Mouse (Mus musculus) neural tube, embryonic 14.5 days (tissue): ENCODE data around the gene Cx3cr1. TPM values are rescaled to one million over a fixed set of nuclear protein-coding genes. Genes with fewer than 3 reads are reported as not detected.

Experiments
- ATAC-seq: fragments of 200-750 bp; cut with Nextera tagmentation; 2 replicates; pipeline ENCODE4 v1.8.0; 2017; ENCODE audit warnings: low read depth, mild to moderate bottlenecking, moderate TSS enrichment, moderate library complexity
- H3K27ac ChIP-seq: fragments of 300-500 bp; sonication (generic); 2 replicates; pipeline ENCODE4 v1.5.1; 2014; ENCODE audit warnings: low read depth, mild to moderate bottlenecking, control low read depth, low read length, moderate library complexity, mixed read lengths
- H3K27me3 ChIP-seq: fragments of 300-500 bp; sonication (generic); 2 replicates; pipeline ENCODE4 v1.6.1; 2014; ENCODE audit warnings: low read length; ENCODE audit not compliant: control insufficient read depth, insufficient read depth
- H3K36me3 ChIP-seq: fragments of 300-500 bp; sonication (generic); 2 replicates; pipeline ENCODE4 v1.6.1; 2014; ENCODE audit warnings: low read length, mixed read lengths; ENCODE audit not compliant: control insufficient read depth, insufficient read depth
- H3K4me1 ChIP-seq: fragments of 300-500 bp; sonication (generic); 2 replicates; pipeline ENCODE4 v1.6.1; 2014; ENCODE audit warnings: low read length; ENCODE audit not compliant: control insufficient read depth, insufficient read depth
- H3K4me2 ChIP-seq: fragments of 300-500 bp; sonication (generic); 2 replicates; pipeline ENCODE4 v1.6.1; 2014; ENCODE audit warnings: mild to moderate bottlenecking, low read depth, low read length, control low read depth
- H3K4me3 ChIP-seq: fragments of 300-500 bp; sonication (generic); 2 replicates; pipeline ENCODE4 v1.5.1; 2014; ENCODE audit warnings: low read depth, low read length, control low read depth, mixed read lengths
- H3K9ac ChIP-seq: fragments of 300-500 bp; sonication (generic); replicated peaks from 2 replicates; pipeline ENCODE4 v1.6.1; 2014; ENCODE audit warnings: low read depth, mild to moderate bottlenecking, control low read depth, low read length, mixed read lengths
- H3K9me3 ChIP-seq: fragments of 300-500 bp; sonication (generic); 2 replicates; pipeline ENCODE4 v1.6.1; 2016; ENCODE audit warnings: low read length; ENCODE audit not compliant: control insufficient read depth
- WGBS: fragments of 180-500 bp; shearing (Covaris S2); extraction: QIAGEN DNeasy Blood & Tissue Kit; methylation state at CpG from one replicate; pipeline ENCODE4 v1.1.7; 2014; 5-methylcytosine and 5-hydroxymethylcytosine counted together
- polyA plus RNA-seq: library from polyadenylated mRNA; unstranded; fragments of >200 nt; fragmentation: Nextera tagmentation; extraction: Ambion mirVana; gene quantifications from 2 replicates; pipeline ENCODE4 v1.2.1, GENCODE M21; 2014

The Cx3cr1 gene
- 7.1 and 9.8 TPM in 2 replicates for polyA plus RNA-seq

- no peaks in the 10 kb centered on the region for H3K36me3 ChIP-seq
- WGBS, result 86% methylated on average over 11 of the region's 11 CpGs
- H3K27ac ChIP-seq, result no peak within 1 kb of the TSS
- H3K9ac ChIP-seq, result no peak within 1 kb of the TSS
- H3K27me3 ChIP-seq, result no peaks in the 10 kb centered on the region
- no peaks in the 10 kb centered on the region for H3K9me3 ChIP-seq
- H3K4me1 ChIP-seq, result no peaks in the 10 kb centered on the region
- H3K4me2 ChIP-seq, result no peak within 1 kb of the TSS
- no peak for ATAC-seq
- H3K4me3 ChIP-seq, result no peak within 1 kb of the TSS
These were observed at the start of gene Cx3cr1 for GRCm38 (mm10) chr9:120069779-120070178. Gene Cx3cr1, minus strand, starts transcription at chr9:120069879.

- Histone ChIP-seq H3K27ac (no peak overlapping the region), H3K27me3 (no peaks in the 10 kb centered on the region), H3K4me3 (no peak overlapping the region), H3K9ac (no peak overlapping the region), H3K9me3 (no peaks in the 10 kb centered on the region), H3K4me1 (no peaks in the 10 kb centered on the region), H3K4me2 (no peak overlapping the region), H3K36me3 (peaks cover 30% of the 10 kb centered on the region)
- no peak for ATAC-seq
- WGBS, result 89% methylated on average over 4 of the region's 4 CpGs
These were observed 48.5 kb upstream of the Cx3cr1 start for GRCm38 (mm10) chr9:120118212-120118611.

GRCm38 (mm10) chr9:120116184-120116624, 46.5 kb upstream of the Cx3cr1 start:
- Histone ChIP-seq H3K9me3 (no peaks in the 10 kb centered on the region), H3K9ac (no peak overlapping the region), H3K4me1 (peaks cover 2% of the 10 kb centered on the region), H3K4me3 (no peak overlapping the region), H3K36me3 (peaks cover 22% of the 10 kb centered on the region), H3K27ac (no peak overlapping the region), H3K27me3 (no peaks in the 10 kb centered on the region), H3K4me2 (no peak overlapping the region)
- ATAC-seq, result no peak
- 90% methylated on average over 8 of the region's 8 CpGs for WGBS

GRCm38 (mm10) chr9:120115580-120115979, 45.9 kb upstream of the Cx3cr1 start:
- Histone ChIP-seq H3K9ac (no peak overlapping the region), H3K36me3 (peaks cover 17% of the 10 kb centered on the region), H3K27ac (no peak overlapping the region), H3K4me3 (no peak overlapping the region), H3K4me2 (no peak overlapping the region), H3K27me3 (no peaks in the 10 kb centered on the region), H3K4me1 (peaks cover 6% of the 10 kb centered on the region), H3K9me3 (no peaks in the 10 kb centered on the region)
- ATAC-seq, result no peak
- WGBS, result 80% methylated on average over 5 of the region's 5 CpGs

GRCm38 (mm10) chr9:120114789-120115151, 45.1 kb upstream of the Cx3cr1 start:
- no peak for ATAC-seq
- Histone ChIP-seq H3K4me1 (peaks cover 6% of the 10 kb centered on the region), H3K27me3 (no peaks in the 10 kb centered on the region), H3K9me3 (no peaks in the 10 kb centered on the region), H3K9ac (no peak overlapping the region), H3K4me3 (no peak overlapping the region), H3K4me2 (no peak overlapping the region), H3K36me3 (peaks cover 9% of the 10 kb centered on the region), H3K27ac (no peak overlapping the region)
- WGBS, result 91% methylated on average over 2 of the region's 2 CpGs

GRCm38 (mm10) chr9:120114051-120114788, 44.5 kb upstream of the Cx3cr1 start:
- no peak for ATAC-seq
- no peak overlapping the region for H3K9ac ChIP-seq
- no peak overlapping the region for H3K4me2 ChIP-seq
- 84% methylated on average over 17 of the region's 17 CpGs for WGBS
- H3K4me1 ChIP-seq, result peaks cover 6% of the 10 kb centered on the region
- H3K4me3 ChIP-seq, result no peak overlapping the region
- H3K27me3 ChIP-seq, result no peaks in the 10 kb centered on the region
- no peaks in the 10 kb centered on the region for H3K9me3 ChIP-seq
- H3K27ac ChIP-seq, result no peak overlapping the region
- H3K36me3 ChIP-seq, result peaks cover 5% of the 10 kb centered on the region

GRCm38 (mm10) chr9:120113456-120113855, 43.8 kb upstream of the Cx3cr1 start:
- H3K27me3 ChIP-seq, result no peaks in the 10 kb centered on the region
- peaks cover 3% of the 10 kb centered on the region for H3K36me3 ChIP-seq
- H3K4me1 ChIP-seq, result peaks cover 6% of the 10 kb centered on the region
- no peaks in the 10 kb centered on the region for H3K9me3 ChIP-seq
- H3K4me3 ChIP-seq, result no peak overlapping the region
- H3K9ac ChIP-seq, result no peak overlapping the region
- WGBS, result 95% methylated on average over 6 of the region's 7 CpGs
- H3K27ac ChIP-seq, result no peak overlapping the region
- no peak overlapping the region for H3K4me2 ChIP-seq
- no peak for ATAC-seq

- Histone ChIP-seq H3K36me3 (no peaks in the 10 kb centered on the region; the same call in 1 of the 2 replicates), H3K9ac (no peak overlapping the region), H3K27me3 (no peaks in the 10 kb centered on the region), H3K9me3 (no peaks in the 10 kb centered on the region), H3K4me3 (no peak overlapping the region), H3K4me1 (peaks cover 6% of the 10 kb centered on the region), H3K27ac (no peak overlapping the region), H3K4me2 (no peak overlapping the region)
- ATAC-seq, result no peak
- 97% methylated on average over 6 of the region's 6 CpGs for WGBS
These were observed 42.8 kb upstream of the Cx3cr1 start for GRCm38 (mm10) chr9:120112472-120112871.

GRCm38 (mm10) chr9:120111156-120111945, 41.7 kb upstream of the Cx3cr1 start:
- Histone ChIP-seq H3K27me3 (no peaks in the 10 kb centered on the region), H3K4me1 (peaks cover 6% of the 10 kb centered on the region), H3K4me2 (peak overlapping the region; percentile 61), H3K9me3 (no peaks in the 10 kb centered on the region), H3K36me3 (no peaks in the 10 kb centered on the region), H3K27ac (peak overlapping the region; percentile 97; the same call in 1 of the 2 replicates), H3K4me3 (peak overlapping the region; percentile 83), H3K9ac (no peak overlapping the region)
- 80% methylated on average over 15 of the region's 15 CpGs for WGBS
- ATAC-seq, result no peak
